Mouse (Mus musculus) adrenal gland, postnatal 14 days (tissue): ENCODE results near the gene Tcf20. TPM values are rescaled to one million over a fixed set of nuclear protein-coding genes. Genes with fewer than 3 reads are reported as not detected.

Source experiments
- DNase-seq: peaks from one replicate; pipeline ENCODE4 v3.0.0; 2021; ENCODE audit warnings: mixed read lengths
- long read RNA-seq, 2 experiments: library from polyadenylated mRNA; stranded (forward); transcript quantifications; one replicate each; pipeline ENCODE4 v2.0.0; 2021
- total RNA-seq: library from RNA; stranded (reverse); gene quantifications from 2 replicates; pipeline ENCODE4 v1.2.3, GENCODE M21; 2021

Tcf20 gene
- 75.9 and 85.4 TPM in 2 replicates for total RNA-seq
- long read RNA-seq, experiment 1, partial matches to known transcripts, result 1 of 1 reads
- long read RNA-seq, experiment 1, other reads (novel, unspliced or antisense), result 0 of 1 reads
- long read RNA-seq, experiment 2, partial matches to known transcripts, result 0 of 4 reads
- long read RNA-seq, experiment 2, other reads (novel, unspliced or antisense), result 4 of 4 reads

DNA sequence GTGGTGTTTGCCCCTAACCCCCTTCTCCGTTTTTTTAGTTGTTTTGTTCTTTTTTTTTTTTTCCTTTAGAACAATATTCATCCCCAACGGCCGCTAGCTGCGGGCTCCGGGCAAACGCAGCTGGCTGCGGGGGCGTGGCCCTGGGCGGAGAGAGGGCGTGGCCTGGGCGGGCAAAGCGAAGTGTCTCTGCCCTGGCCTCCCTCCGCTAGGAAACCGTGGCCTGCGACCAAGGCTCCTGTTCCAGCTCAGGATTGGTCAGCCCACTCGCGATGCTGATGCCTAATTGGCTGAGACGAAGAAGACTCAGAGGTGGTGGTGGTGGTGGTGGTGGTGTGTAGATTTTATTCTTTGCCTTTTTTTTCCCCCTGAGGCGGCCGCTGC, at the start of gene Tcf20:
Gene Tcf20 (minus strand): TSS at position 141 of the 381 bp plus-strand sequence.
- peak; percentile 97 for DNase-seq

DNA sequence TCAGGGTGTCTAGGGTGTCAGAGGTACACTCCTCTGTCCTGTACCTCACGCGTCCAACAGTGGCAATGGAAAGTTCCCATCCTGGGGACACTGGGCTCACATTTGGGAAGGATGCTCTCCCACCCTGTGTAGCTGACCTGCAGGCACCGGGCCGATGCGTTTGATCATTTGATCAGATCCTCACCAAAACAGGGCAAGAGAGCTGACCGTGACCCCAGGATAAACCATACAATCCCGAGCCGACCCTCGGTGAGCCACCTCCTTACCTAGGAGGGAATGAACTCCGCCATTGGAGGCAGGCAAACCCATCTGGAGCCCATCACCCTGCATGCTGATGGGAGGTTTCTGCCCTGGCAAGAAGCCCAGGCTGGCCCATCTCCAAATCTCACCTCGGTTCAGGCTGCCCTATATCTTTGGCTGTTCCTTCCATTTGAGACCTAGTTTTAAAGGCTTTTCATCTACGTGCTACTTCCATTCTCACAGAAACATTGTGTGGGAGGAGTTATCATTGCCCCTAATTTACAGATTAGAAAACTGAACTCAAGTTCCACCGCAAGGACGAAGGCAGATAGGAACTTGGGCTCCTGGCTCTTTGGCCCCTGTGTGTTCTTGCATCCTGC, 49.3 kb upstream of the Tcf20 start:
- peak; percentile 73 for DNase-seq

DNA sequence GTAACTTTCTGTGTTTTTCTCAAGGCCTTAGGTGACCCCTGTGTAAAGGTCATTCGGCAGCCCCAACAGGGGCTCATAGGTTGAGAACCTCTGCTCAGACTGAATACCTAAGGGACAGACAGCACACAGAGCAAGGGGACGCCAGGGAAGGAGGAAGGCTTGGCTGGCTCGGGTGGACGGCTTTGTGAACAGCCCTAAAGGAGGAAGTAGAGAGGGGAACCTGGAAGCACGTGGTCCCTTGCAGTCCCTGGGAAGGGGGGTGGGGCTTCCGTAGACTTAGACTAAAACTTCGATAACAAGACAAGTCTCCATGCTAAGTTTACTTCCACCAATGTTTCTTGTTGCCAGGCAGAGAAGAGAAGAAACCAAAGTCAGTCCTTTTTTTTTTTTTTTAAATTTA, 48.4 kb upstream of the Tcf20 start:
- DNase-seq, result no peak

DNA sequence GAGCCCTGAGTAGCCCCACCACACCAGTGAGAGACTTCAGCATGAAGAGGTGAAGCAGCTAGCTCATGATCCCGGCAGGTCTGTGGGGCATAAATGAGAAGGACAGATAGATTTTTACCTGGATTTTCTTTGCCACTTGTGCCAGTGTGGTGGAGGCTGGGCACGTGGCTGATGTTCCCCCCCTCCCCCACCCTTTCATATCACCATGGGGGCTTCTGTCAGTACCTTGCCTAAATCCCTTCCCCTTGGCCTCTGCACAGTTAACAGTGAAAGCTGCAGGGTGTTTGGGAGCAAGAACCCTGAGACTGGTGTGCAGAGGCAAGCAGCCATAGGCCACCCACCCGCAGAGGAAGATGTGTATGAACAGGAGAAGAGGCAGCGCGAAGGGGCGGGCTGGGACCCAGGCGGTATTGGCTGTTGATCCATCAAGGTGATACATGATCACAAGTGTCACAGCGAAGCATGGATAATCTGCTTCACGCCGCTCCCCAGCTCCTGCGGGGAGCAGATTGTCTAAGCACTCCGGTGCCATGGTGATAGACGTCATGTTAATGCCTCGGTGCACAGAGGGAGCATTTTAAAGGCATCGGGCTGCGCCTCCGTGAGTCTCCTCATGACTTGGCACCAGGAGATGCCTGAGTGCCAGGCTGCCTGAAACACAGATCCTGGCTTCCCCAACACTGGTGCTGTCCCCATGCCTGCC, 46.8 kb upstream of the Tcf20 start:
- no peak for DNase-seq

DNA sequence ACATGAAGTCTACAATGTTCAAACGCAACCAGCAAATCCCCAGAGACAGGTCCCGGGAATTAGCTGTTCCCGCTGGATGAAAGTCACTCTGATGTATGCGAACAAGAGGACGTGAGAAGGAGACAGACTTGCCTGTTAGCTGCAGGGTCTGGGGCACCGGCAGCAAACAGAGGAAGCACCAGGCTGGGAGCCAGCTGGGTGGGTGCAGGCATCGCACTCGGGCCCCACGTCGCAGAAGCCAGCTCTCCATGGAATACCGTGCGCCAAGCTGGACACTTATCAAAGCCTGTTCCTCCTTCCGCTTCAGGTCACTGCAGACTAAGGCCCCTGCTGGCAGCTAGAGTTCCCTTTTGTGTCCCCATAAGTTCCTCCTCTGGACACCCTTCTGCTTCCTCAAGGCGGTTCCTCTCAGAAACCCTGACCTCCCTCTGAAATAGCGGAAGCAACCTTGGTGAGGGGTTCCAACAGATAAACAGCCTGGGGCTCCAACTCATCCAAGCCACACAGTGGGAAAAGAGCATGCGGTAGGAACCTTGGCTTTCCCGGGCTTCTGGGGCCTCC, 45.4 kb upstream of the Tcf20 start, which contains the start of gene Nfam1:
Gene Nfam1 (minus strand): TSS at position 326 of the 561 bp plus-strand sequence.
- DNase-seq, result peak; percentile 47

DNA sequence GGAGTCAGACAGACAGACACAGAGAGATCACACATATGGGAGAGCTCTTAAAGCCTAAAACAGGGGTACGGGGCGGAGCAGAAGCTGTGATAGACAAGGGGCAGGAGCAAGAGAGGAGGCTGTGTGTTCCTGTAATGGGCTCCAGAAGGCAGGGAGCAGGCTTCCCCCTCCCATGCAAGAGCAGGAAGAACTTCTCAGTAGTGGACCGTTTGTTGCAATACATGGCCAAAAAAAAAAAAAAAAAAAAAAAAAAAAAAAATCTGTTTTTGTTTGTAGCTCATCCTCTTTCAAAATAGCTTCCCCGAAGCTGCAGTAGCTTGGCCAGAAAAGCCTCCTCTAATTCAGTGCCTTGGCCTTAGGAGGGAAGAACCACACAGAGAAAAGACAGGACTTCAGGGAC, 43.2 kb upstream of the Tcf20 start:
- DNase-seq, result no peak

DNA sequence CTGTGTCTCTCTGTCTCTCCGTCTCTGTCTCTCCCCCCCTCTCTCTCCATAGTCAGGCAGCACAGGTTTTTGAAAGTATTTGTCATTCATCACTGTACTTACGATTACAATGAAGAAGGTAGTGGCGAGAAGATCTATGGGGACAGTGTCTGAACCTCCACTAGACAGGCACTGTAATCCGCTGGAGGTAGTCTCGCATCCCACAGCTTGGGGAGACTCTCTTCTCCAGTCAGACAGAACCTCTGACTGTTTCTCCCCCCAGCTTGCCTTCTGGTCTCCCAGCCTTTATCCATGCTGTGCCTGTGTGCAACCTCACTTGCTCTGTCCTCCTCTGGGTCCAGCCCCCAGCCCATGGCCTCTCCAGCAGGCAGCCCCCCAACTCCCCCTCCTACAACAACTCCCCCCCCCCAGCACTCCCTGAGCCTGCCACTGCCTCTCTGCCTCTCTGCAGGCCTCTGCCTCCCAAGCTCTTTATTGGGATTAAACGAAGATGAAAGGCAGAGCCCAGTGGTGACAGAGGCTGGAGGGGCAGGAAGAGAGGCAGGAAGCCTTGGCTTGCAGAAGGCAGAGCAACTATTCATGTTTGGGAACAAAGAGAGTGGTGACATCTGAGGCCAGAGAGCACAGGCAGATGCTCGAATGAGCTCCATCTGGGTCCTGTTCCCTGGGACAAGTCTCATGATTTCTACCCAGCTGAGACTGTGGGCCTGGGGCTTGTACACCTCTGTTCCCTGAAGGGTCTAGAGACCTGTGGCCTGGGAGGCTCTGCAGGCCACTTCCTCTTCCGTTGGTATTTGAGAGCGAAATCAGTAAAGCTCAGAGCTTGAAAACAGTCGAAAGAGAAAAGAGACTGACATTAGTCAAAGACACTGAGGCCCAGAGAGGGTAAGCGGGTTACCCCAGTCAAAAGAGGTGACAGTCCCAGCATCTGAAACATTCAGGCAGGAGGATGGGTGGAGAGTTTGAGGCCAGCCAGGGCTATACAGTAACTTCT, 42.4 kb upstream of the Tcf20 start:
- peak; percentile 45 for DNase-seq

DNA sequence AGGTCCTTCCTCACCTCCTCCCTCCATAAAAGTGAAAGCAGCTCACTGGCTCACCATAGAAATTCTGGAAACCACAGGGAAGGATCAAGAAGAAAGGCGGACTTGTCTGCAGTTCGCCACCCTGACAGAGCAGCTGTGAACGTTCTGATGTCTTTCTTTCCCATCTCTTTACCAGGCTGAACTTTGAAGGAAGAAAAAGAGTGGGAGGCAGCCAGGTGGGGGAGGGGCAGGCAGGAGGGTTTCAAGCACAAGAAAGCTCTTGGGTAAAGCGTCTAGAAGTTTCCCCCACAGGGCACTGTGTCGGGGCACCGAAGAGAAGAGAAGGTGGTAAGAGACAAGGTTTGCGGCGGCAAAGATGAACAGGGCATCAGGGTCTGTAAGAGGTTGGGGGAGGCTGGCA, 38.5 kb upstream of the Tcf20 start:
- no peak for DNase-seq

DNA sequence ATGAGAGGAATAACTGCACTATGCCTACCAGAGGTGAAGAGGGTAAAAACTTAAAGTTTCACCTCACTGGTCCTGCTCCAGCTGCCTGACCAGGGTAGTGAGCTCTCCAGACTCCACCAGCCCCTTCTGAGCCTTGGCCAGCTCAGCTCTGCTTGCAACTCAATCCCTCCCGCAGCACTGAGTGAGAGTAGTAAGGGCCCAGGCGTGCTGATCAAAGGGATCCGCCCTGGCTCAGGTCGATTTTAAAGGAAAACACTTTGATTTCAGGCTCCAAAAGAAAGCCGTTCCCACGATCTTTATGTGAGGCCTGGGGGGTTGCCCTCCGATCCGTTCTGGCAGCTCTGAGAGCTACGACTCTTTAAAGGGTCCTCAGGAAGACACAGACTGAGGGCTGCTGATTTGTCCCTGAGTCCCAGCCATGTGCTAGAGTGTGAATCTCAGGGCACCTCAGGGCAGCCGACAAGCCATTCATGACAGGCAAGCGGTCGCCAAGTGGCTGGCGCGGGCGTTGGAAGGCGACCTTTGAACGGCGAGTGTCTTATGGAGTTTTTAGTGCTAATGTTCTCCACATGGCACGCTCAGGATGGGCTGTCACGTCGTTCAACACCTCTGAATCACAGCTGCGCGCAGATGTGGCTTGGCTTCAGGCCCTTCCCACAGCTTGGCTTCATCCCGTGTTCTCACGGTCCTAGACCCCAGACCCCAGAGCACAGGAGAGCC, 37.5 kb upstream of the Tcf20 start:
- no peak for DNase-seq

DNA sequence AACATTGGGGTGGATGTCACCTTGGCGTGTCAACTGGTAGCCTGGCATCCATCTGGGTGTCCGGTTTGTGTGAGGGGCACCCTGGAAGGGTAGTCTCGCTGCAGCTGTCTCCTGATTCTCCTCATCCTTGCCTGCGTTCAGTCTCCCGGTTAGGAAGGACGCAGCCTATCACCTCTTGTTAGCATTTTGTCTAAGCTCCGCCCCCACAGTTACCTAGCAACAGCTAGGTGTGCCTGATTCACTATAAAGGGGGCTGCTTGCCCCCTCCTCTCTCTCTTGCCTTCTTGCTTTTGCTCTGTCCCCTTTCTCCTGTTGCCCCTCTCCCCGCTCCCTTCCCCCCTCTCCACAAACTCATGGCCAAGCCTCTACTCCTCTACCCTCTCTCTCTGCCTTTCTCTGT, 35.3 kb upstream of the Tcf20 start:
- no peak for DNase-seq

DNA sequence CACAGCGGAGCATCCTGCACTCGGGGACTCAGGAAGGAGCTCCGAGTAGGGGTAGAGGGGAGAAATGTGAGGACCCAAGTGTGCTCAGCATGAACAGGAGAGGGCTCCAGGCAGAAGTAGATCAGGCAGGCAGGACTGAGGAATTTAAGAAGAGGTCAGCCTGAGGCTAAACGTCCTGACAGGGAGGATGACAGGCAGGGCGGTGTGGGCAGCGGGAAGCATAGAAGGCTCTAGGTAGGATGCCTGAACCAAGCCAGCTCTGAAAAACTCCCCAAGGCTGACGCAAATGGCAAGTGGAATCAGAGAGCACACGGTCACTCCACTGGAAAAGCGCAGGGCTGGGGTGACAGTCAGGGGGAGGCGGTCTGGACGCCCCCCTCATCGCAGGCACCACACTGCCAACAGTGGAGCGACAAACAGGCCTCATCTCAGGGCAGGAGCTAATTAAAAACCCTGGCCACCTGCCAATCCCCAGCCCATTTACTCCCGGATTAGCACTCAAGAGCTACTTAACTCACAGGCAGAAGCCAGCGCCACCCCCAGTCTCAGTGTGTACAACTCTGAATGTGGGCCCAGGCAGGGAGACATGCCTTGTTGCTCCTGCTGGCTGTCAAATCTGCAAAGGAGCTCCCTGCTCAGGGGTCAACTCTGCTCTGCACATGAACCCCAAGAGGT, 23.5 kb upstream of the Tcf20 start:
- no peak for DNase-seq

DNA sequence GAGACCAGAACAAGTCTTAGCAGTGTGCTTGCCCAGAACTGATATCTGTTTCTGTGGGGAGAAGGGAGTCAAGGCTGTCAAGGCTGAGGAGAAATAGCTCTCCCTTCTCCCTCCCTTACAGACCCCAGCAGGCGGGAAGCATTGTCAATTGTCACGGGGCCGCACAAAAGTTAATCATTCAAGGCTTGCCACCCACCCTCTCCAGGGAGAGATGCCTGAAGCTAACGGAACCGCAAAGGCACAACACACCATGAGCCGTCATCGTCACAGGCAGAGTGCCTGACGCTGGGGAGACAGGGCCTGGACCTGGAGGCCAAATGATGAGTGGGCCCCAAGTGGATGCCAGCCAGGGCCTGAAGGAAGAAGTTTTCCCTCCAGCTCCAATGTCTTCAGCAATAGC, 22.8 kb upstream of the Tcf20 start:
- DNase-seq, result no peak

DNA sequence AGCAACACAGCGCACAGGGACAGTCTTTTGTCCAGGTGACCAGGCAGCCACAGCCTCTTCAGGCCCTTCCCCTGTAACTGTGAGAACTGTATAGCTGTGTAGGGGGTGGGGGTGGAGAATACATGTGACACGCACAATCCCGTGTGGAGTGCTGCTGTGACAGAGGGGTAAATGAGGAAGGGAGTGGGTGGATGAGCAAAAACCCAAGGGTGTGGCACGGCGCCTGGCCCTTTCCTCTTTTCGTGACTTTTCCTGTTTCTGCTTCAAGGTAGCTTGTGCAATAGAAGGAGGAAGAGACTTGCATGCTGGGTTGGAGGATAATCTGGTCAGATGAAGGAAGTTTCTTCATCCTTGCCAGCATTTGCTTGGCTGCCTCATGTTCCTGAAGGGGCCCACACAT, 21.9 kb upstream of the Tcf20 start:
- no peak for DNase-seq

DNA sequence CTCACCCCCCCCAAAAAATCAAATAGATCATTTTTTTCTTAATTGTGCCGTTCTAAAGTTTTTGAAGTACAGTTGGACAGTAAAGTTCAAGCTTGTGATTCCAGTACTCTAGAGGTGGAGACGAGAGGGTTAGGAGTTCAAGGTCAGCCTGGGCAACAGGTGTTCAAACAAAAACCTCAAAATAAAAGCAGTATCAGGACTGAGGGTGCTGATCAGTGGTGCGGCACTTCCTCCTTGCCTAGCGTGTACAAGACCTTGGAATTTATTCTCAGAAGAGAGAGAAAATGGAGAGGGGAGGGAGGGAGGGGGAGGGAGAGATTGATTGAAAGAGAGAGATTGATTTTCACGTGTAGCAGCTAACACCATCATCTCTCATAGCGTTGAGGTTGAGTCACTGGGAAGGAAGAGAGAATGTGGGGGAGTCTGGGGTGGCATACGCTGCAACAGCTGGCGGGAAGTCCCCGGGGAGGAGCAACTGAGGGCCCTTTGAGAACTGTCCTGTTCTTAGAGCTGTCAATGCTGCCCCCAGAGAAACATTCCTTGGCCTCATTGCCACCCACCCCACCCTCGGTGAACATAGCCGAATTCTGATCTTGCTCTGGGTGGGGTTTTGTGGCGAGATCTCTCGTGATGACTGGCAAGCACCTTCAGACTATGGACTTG, 21.2 kb upstream of the Tcf20 start:
- no peak for DNase-seq

DNA sequence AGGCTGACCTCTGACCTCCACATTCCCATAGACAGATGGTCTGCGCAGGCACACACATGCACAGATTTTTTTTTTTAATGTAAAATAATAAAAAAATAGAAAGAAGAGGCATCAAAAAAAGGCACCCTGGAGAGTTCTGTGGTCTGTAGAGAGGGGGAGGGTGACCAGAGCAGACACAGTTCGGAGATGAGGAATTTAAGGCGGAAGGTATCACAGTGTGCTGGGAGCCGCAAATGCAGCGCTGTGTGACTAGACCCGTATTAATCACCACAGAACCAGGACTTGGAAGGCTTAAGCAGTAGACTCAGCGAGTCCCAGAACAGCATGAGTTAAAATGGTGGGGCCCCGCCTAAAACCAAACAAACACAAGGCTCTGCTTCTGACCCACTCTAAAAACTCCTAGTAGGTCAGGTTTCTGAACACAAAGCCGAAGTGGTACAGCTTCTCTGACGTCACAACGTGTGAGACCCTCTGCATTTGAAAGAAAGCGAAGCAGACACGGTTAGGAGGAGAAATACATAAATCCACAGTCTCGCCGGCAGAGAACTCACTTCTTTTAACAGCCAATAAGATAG, 19.8 kb upstream of the Tcf20 start:
- no peak for DNase-seq

DNA sequence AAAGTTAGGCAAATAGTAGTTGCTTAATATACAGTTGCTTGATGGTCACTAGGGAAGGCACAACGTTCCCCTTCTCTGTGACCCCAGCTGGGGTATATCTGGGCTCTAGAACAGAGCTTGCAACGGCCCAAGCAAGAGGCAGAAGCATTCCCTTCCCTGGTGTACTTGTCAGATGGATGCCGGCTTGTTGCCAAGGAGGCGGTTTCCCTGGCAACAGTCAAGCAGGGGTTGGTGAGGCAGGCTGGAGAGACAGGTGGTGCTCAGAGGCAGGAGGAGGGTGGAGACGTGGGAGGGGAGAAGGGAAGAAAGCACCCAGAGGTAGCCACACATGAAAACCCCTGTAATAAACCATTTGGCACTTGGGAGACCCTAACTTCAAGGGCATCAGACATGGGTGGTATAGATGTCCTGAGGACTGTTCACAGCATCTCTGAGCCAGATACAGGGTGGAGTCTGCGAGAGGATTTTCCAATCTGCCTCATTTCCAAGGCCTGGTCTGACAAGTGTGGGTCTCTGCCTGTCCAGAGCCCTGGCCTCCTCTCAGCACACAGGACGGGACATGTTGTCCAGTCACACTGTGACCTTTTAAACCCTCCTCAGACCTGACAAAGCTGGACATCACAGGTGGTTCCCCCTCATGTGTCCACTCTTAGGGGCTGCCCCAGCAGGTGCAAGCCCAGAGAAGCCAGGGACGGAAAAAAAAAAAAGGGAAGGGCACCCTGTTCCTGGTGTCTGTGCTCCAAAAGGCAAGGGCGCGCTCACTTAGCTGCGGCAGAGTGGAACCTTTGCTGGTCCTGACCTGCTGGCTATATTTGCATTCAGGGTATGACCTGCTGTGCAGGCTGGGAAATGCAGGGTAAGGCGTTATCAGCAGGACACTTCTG, 15.2 kb upstream of the Tcf20 start:
- DNase-seq, result peak; percentile 40

DNA sequence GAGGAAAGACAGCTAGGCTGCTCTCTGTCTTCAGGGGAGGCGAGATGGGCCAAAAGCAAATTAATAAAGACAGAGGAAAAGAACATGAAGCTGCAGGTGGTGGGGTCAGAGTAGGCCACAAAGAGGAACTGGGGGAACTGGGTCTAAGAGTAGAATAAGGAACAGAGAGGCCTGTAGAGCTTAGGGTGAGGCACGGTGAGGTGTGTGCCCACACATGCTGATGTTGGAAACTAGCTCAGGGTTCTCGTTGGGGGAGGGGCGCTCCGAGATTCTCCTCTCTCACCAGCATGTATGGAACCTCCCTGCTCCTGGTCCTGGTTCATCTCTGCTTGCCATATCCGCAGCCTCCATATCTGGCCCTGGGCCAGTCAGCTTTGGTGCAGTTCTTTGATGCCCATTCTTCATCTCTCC, 11.1 kb upstream of the Tcf20 start:
- DNase-seq, result no peak

DNA sequence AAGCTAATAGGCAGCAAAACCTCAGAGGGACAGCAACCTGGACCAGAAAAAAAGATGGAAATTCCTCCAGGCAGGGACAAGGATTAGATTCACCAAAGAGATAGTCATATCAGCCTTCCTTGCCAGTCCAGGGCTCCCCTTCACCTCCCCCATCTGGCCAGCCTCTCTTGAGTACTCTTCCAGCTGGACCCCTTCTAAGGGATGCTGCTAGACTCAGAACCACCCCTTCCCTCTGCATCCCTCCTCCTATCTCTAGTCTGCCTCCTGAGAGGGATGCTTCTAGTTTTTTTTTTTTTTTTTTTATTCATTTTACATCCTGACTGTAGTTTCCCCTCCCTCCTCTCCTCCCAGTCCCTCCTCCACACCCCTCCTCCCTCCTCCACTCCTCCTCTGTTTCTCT, 8.8 kb upstream of the Tcf20 start:
- no peak for DNase-seq

DNA sequence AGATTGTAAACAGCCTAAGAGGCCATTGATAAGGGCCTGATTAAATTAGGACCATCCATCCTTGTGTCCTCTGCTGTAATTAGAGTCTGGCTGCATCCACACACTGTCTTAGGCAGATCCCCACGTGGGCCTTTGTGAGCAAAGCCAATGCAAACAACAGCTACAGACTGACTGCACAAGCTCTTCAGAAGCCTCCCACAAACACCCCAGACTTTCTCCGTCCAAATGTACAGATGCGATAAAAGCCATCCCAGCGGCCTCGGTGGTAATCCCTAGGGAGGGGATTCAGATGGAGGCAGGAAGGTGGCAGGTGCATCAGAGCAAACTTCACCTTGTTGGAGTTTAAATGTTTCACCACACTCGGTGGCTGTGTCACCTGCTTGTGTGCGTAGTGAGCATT, 7.6 kb upstream of the Tcf20 start:
- DNase-seq, result no peak
